Mouse (Mus musculus) regulatory T cell (primary cell): ENCODE results near the gene Nipbl.
"Not testable (repeated sequence)": the region's sequence is repeated elsewhere in the genome, so short reads cannot be mapped to it uniquely, and the experiment has no call there.

ENCODE experiments used
- in situ Hi-C: fragments of 300-600 bp; cut with MboI, MseI; formaldehyde crosslinking; loops from one replicate; pipeline ENCODE4 v1.15.1; 2025; ENCODE audit warnings: high pct_unique_total_duplicates

The Nipbl gene

GRCm38 (mm10) chr15:8443926-8444889 lies at the start of gene Nipbl:
Gene Nipbl, minus strand, starts transcription at chr15:8444463.
- in situ Hi-C loops, result no loop called here

GRCm38 (mm10) chr15:8485261-8485660 lies 41.0 kb upstream of the Nipbl start:
- in situ Hi-C loops, result no loop called here

GRCm38 (mm10) chr15:8469006-8469575 lies 24.8 kb upstream of the Nipbl start:
- in situ Hi-C loops, result no loop called here

GRCm38 (mm10) chr15:8463521-8463920 lies 19.3 kb upstream of the Nipbl start:
- in situ Hi-C loops, result no loop called here

- in situ Hi-C loops, result no loop called here
These were observed 18.5 kb upstream of the Nipbl start for GRCm38 (mm10) chr15:8462780-8463179.

- in situ Hi-C loops, result no loop called here
These were observed 16.6 kb upstream of the Nipbl start for GRCm38 (mm10) chr15:8460871-8461270.

- in situ Hi-C loops, result no loop called here
These were observed 15.7 kb upstream of the Nipbl start for GRCm38 (mm10) chr15:8459979-8460378.

- in situ Hi-C loops, result not testable (repeated sequence)
These were observed 12.0 kb upstream of the Nipbl start for GRCm38 (mm10) chr15:8456223-8456622.

- in situ Hi-C loops, result no loop called here
These were observed 11.2 kb upstream of the Nipbl start for GRCm38 (mm10) chr15:8455486-8455885.

- in situ Hi-C loops, result no loop called here
These were observed 6.8 kb upstream of the Nipbl start for GRCm38 (mm10) chr15:8451071-8451470.

- in situ Hi-C loops, result loop anchor here (5.0 kb wide), 1 partner anchor 125 kb away; no protein-coding TSS in a partner anchor
These were observed 3.0 kb upstream of the Nipbl start for GRCm38 (mm10) chr15:8447193-8447767.

GRCm38 (mm10) chr15:8446435-8446834 lies 2.2 kb upstream of the Nipbl start:
- in situ Hi-C loops, result loop anchor here (5.0 kb wide), 1 partner anchor 126 kb away; no protein-coding TSS in a partner anchor

GRCm38 (mm10) chr15:8445951-8446419 lies 1.7 kb upstream of the Nipbl start:
- in situ Hi-C loops, result loop anchor here (5.0 kb wide), 1 partner anchor 126 kb away; no protein-coding TSS in a partner anchor

GRCm38 (mm10) chr15:8444890-8445597 lies 781 bp upstream of the Nipbl start:
- in situ Hi-C loops, result loop anchor here (5.0 kb wide), 1 partner anchor 127 kb away; no protein-coding TSS in a partner anchor

GRCm38 (mm10) chr15:8443168-8443925 lies 916 bp downstream of the Nipbl start:
- in situ Hi-C loops, result no loop called here

GRCm38 (mm10) chr15:8442761-8443160 lies 1.5 kb downstream of the Nipbl start:
- in situ Hi-C loops, result no loop called here

- in situ Hi-C loops, result no loop called here
These were observed 2.1 kb downstream of the Nipbl start for GRCm38 (mm10) chr15:8442156-8442555.

- in situ Hi-C loops, result no loop called here
These were observed 10.9 kb downstream of the Nipbl start for GRCm38 (mm10) chr15:8433239-8433947.

GRCm38 (mm10) chr15:8432534-8432933 lies 11.7 kb downstream of the Nipbl start:
- in situ Hi-C loops, result no loop called here

GRCm38 (mm10) chr15:8429502-8429901 lies 14.8 kb downstream of the Nipbl start:
- in situ Hi-C loops, result no loop called here
